Mouse (Mus musculus): Measurements from ENCODE around the gene Hlx. TPM values are rescaled to one million over a fixed set of nuclear protein-coding genes. Genes with fewer than 3 reads are reported as not detected.

Gene Hlx
- total RNA-seq (2018; cell fraction: chromatin; rRNA removed) = 10 to 100 TPM in 21 of 26 experiments, 1 to 10 TPM in 5; 6.4 to 26.8 (median 12.9) TPM
- 10 to 100 TPM; 21.1 to 79.3 (median 38.5) TPM for total RNA-seq (2018; cell fraction: cytosol; rRNA removed)
- total RNA-seq (2018; cell fraction: nucleus; rRNA removed) = 10 to 100 TPM; 14.3 to 54.2 (median 25.8) TPM
- 23.2 to 50.5 TPM (median 24.9 TPM) in 3 replicates for polyA plus RNA-seq (2018)

DNA sequence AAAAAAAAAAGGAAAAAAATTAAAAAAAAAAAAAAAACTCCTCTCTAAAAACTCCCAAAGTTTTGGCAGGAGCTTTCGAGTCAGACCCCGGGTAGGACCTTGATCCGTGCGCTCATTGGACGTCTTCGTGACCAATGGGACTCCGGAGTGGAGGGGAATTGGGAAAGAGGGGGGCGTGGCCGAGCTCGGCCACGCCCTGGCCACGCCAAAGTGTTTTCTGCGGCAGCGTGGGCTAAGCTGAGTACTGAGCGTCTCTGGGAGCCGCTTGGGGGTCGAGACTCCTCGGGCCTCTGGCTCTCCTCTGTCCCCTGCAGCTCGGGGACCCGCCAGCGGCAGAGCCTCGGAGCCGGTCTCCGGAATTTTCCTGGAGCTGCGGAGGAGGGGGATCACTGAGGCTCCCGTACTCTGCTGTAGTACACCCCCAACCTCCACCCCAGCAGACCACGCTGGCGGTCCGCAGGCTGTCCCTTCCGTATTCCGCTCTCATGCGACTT lies at the start of gene Hlx:
Gene Hlx, minus strand, starts transcription at position 64 of the 494 bp plus-strand sequence.
- Histone ChIP-seq H3K79me2 (ENCODE audit: inconsistent target) (peaks cover 34% of the 10 kb centered on the region), H3K27ac (peak within 1 kb of the TSS; percentile 92), H3K36me3 (ENCODE audit: inconsistent target) (peaks cover 9% of the 10 kb centered on the region), H3K4me3 (ENCODE audit: inconsistent target) (peak within 1 kb of the TSS; percentile 83)
- 2% methylated on average over 31 of the region's 32 CpGs for WGBS (ENCODE audit: missing documents)

DNA sequence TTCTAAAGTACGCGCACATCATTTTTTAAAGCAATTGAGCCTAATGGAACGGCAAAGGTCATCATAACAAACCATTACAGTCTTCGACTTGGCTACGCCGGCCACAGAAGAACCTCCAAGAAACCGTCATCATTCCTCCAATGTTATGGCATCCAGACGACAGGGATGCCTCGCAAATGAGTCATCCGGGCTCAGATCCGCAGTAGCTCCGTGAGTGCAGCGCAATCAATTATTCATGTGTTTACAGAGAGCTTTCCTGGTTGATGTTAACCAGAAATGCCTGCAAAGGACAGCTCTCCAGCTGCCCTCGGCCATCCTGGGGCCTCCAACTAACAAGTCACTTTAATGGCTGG lies 49.7 kb upstream of the Hlx start:
- no peak overlapping the region for H3K4me3 ChIP-seq (ENCODE audit: inconsistent target)
- no peak overlapping the region for H3K27ac ChIP-seq
- 85% methylated on average over 14 of the region's 14 CpGs for WGBS (ENCODE audit: missing documents)
- H3K36me3 ChIP-seq (ENCODE audit: inconsistent target) = no peaks in the 10 kb centered on the region
- H3K79me2 ChIP-seq (ENCODE audit: inconsistent target) = no peaks in the 10 kb centered on the region

DNA sequence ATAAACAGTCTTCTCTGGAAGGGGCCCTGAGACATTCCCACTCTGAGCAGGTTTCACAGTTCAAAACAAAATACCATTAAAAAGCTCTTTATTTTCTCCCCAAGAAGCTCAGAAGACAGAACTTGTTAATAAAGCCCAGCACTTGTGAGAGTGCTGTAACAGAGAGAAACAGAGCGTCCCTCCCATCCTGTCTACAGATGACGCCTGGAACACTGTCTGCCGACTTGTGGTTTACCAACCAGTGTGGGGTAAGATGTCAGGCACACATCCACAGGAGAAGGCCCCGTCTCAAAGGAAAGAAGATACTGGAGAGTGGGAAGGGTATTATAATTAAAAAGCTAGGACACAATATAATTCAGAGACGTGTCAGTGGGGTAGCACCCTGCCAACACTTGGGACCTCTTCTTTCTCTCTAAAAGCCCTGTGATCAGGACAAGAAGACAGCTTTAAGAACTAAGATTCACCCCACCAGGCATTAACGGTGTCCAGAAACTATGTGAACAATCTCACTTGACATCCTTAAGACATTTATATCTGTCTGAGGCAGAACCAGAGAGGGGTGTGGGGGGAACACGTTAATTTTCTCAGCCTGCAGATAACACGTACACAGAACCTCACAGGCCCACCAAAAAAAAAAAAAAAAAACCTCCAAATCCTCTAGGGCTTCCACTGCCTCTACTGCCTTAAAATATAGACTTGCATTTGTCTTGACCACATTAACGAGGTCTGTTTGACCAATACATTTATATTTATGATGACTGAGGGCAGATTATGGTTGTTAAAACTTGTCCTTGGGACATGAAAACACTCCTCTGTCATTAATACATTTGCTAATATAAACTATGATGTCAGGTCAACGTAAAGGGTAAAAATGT lies 49.1 kb upstream of the Hlx start:
- H3K27ac ChIP-seq = no peak overlapping the region
- no peak overlapping the region for H3K4me3 ChIP-seq (ENCODE audit: inconsistent target)
- WGBS (ENCODE audit: missing documents) = 67% methylated on average over 10 of the region's 10 CpGs
- H3K79me2 ChIP-seq (ENCODE audit: inconsistent target) = no peaks in the 10 kb centered on the region
- no peaks in the 10 kb centered on the region for H3K36me3 ChIP-seq (ENCODE audit: inconsistent target)

DNA sequence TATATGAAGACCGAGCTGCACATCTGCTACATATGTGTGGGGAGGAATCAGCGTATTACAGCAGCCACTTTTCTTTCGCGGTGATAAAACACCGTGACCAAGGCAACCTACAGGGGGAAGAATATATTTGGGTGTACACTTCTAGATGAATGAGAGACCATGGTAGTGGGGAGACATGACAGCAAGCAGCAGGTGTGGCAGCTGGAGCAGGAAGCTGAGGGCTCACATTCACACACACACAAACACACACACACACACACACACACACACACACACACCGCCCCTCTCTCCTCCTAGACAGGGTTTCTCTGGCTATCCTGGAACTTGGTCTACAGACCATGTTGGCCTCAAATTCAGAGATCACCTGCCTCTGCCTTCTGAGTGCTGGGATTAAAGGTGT lies 45.7 kb upstream of the Hlx start:
- 97% methylated on average over 6 of the region's 6 CpGs for WGBS (ENCODE audit: missing documents)
- H3K27ac ChIP-seq = no peak overlapping the region
- no peaks in the 10 kb centered on the region for H3K79me2 ChIP-seq (ENCODE audit: inconsistent target)
- no peaks in the 10 kb centered on the region for H3K36me3 ChIP-seq (ENCODE audit: inconsistent target)
- H3K4me3 ChIP-seq (ENCODE audit: inconsistent target) = no peak overlapping the region

DNA sequence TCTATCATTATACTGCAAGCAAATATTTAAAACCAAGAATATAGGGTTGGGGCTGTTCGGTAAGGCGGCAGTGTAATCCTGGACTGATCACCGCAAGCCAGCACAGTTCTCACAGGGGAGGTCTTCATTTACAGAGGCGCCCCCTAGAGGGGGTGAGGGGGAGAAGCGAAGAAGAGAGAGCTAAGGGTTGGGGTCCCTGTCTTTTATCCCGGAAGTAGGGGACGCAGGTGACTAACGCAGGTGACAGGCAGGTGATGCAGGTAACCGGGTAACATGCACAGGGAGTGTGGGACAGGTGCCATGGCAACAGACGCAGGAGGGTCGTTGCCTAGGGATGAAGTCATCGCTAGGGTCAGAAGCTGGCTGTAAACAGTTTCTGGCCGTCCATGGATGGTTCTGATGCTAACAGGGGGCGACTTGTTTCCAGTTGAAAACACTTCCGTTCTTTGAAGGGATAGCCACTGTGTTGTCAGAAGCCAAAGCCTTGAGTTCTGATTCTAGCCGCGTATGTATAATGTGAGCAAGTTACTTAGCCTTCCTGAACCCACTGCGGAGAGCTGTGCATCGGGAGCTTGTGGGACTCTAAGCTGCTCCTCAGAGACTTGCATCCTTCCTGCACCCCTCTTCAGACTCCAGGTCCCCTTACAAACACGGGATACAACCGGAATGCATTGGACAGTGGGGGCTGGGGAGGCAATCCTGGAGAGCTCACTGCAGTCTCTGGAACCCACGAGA lies 44.8 kb upstream of the Hlx start:
- H3K79me2 ChIP-seq (ENCODE audit: inconsistent target) = no peaks in the 10 kb centered on the region
- no peaks in the 10 kb centered on the region for H3K36me3 ChIP-seq (ENCODE audit: inconsistent target)
- H3K4me3 ChIP-seq (ENCODE audit: inconsistent target) = no peak overlapping the region
- no peak overlapping the region for H3K27ac ChIP-seq
- 47% methylated on average over 22 of the region's 22 CpGs for WGBS (ENCODE audit: missing documents)

DNA sequence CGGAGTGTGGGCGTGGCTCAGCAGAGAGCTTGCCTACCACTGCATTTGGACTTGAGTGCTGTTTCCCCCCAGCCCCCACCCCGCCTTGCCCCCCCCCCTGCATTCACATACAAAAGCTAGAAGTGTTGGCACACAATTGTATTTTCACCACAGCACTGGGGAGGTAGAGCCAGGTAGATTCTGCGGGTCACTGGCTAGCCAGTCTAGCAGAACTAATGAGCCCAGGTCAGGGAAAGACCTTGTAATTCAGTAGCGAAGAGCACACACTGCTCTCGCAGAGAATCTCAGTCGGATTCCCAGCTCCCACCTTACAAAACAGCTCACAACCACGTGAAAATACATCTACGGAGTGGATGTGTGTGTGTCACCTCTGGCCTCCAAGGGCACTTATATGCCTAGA lies 42.9 kb upstream of the Hlx start:
- Histone ChIP-seq H3K27ac (no peak overlapping the region), H3K36me3 (ENCODE audit: inconsistent target) (no peaks in the 10 kb centered on the region), H3K79me2 (ENCODE audit: inconsistent target) (no peaks in the 10 kb centered on the region), H3K4me3 (ENCODE audit: inconsistent target) (no peak overlapping the region)
- 78% methylated on average over 9 of the region's 9 CpGs for WGBS (ENCODE audit: missing documents)

DNA sequence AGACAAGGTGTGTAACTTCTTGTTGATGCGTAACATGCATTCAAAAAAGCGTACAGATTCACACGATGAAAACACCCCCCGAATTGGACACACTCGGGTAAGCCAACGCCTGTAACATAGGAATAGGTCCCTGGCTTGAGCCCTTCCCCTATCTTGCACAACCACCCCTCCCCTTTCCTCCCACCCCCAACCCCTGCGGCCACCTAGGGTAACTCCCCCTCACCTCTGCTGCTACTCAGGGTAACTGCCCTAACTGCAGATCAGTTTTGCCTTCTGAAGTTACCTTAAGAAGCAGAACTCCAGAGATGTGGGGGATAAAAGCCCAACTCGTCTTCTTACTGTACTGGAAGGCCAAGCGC lies 39.5 kb upstream of the Hlx start:
- WGBS (ENCODE audit: missing documents) = 21% methylated on average over 9 of the region's 9 CpGs
- H3K36me3 ChIP-seq (ENCODE audit: inconsistent target) = no peaks in the 10 kb centered on the region
- H3K27ac ChIP-seq = no peak overlapping the region
- no peak overlapping the region for H3K4me3 ChIP-seq (ENCODE audit: inconsistent target)
- H3K79me2 ChIP-seq (ENCODE audit: inconsistent target) = no peaks in the 10 kb centered on the region

DNA sequence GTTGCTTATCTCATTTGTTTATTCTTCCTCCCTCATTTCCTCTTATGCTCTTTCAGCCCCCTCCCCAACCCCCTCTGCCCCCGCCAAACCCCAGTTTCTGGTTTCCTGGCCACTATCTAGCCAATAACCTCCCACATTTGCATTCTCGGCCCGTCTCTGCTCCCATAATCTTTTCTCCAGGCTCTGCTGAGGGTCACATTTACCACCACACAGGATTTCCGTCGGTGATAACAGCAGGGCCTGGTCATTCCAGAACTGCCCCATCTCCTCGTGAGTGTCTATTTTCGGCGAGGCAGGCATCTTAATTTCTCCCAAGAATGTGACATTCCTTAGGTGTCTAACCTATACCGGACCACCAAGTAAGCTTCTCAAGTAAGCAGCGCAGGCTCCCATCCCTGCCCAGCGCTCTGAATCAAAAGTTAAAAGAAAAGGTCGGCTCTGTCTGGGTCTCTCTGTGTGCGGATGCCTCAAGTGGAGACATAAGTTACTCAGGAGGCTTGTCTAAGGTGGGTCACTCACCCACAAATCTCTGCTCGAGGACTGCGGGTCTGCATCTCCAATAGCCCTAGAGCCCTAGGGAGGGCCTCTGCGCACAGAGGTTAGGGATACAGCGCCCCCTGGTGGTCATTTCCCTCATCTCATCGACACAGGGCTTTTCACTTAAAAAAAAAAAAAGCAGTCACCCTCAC lies 38.9 kb upstream of the Hlx start:
- 12% methylated on average over 18 of the region's 18 CpGs for WGBS (ENCODE audit: missing documents)
- Histone ChIP-seq H3K4me3 (ENCODE audit: inconsistent target) (no peak overlapping the region), H3K79me2 (ENCODE audit: inconsistent target) (no peaks in the 10 kb centered on the region), H3K36me3 (ENCODE audit: inconsistent target) (no peaks in the 10 kb centered on the region), H3K27ac (no peak overlapping the region)

DNA sequence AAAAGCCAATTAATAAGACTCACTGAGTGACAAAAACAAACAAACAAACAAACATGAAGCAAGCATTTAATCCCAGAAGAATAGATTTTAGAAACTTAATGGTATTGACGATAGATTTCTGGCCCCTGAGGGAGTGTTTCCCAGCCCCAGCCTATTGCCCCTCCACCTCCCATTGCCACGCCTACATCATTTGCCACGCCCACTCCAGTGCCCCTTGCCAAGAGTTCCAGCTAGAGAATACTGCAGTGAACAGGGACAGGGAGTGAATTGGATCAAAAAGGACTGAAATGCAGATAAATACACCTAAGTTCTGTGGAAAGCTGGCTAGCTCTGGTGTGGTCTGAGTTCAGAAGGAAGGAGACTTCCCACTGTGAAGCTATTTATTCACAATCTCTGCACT lies 31.4 kb upstream of the Hlx start:
- Histone ChIP-seq H3K4me3 (ENCODE audit: inconsistent target) (no peak overlapping the region), H3K27ac (no peak overlapping the region), H3K79me2 (ENCODE audit: inconsistent target) (no peaks in the 10 kb centered on the region), H3K36me3 (ENCODE audit: inconsistent target) (no peaks in the 10 kb centered on the region)
- WGBS (ENCODE audit: missing documents) = 96% methylated on average over 3 of the region's 3 CpGs

DNA sequence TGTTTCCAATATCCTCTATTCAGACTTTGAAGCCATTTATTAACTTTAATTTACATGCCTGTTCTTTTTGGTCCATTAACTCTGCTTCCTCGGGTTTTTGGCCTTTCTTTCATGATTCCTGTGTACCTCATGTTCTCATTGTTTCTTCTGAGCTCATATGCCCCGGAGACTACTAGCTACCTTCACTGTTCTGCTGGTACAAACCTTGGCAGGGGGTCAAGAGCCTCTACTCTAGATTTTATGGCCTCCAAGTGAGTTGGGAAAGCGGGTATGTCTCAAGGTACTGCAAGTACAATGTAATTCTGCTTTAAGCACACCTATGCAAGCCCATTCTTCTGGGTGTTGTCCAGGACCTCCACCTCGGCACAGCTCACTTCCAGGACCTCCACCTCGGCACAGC lies 30.5 kb upstream of the Hlx start:
- WGBS (ENCODE audit: missing documents) = 65% methylated on average over 4 of the region's 5 CpGs
- H3K79me2 ChIP-seq (ENCODE audit: inconsistent target) = no peaks in the 10 kb centered on the region

DNA sequence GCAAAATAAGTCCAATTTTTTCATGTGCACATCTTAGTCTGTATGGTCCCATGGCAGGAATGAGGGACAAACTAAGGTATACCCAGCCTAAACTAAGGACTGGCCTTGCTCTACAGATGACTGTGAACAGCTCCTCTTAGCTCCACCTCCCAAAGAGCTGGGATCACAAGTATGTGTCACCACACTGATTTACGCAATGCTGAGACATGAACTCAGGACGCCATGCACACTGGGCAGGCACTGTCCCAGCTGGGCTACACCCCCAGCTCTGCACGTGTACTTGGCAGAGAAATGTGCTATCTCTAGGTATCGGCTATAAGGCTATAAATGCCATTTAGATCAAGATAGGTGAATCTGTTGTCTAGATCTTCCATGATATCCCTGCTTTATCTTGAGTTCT lies 29.6 kb upstream of the Hlx start:
- Histone ChIP-seq H3K79me2 (ENCODE audit: inconsistent target) (no peaks in the 10 kb centered on the region), H3K4me3 (ENCODE audit: inconsistent target) (no peak overlapping the region), H3K36me3 (ENCODE audit: inconsistent target) (no peaks in the 10 kb centered on the region), H3K27ac (no peak overlapping the region)
- 75% methylated on average over 4 of the region's 4 CpGs for WGBS (ENCODE audit: missing documents)

More for the DNA sequence above, 30.5 kb upstream of the Hlx start:
- H3K27ac ChIP-seq = no peak overlapping the region
- H3K4me3 ChIP-seq (ENCODE audit: inconsistent target) = no peak overlapping the region
- H3K36me3 ChIP-seq (ENCODE audit: inconsistent target) = no peaks in the 10 kb centered on the region

DNA sequence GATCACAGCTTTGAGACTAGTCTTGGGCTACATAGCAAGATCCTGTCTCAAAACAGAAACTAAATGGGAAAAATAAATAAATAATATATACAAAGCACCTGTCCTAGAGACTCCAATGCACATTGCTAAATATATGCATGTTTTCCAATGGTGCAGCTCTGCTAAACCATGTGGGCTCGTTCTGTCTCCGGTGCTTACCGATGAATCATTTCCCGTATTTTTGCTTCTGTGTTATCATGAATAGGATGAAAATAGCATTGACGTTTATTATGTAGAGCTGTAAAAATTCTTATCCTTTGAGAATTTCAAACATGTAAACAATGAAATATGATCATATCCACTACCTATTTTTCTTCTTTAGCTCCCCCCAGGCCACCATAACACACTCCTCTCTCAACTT lies 20.3 kb upstream of the Hlx start:
- whole genome bisulfite sequencing (ENCODE audit: missing documents) = 82% methylated on average over 5 of the region's 5 CpGs
- Histone ChIP-seq H3K27ac (no peak overlapping the region), H3K36me3 (ENCODE audit: inconsistent target) (no peaks in the 10 kb centered on the region), H3K4me3 (ENCODE audit: inconsistent target) (no peak overlapping the region), H3K79me2 (ENCODE audit: inconsistent target) (no peaks in the 10 kb centered on the region)

DNA sequence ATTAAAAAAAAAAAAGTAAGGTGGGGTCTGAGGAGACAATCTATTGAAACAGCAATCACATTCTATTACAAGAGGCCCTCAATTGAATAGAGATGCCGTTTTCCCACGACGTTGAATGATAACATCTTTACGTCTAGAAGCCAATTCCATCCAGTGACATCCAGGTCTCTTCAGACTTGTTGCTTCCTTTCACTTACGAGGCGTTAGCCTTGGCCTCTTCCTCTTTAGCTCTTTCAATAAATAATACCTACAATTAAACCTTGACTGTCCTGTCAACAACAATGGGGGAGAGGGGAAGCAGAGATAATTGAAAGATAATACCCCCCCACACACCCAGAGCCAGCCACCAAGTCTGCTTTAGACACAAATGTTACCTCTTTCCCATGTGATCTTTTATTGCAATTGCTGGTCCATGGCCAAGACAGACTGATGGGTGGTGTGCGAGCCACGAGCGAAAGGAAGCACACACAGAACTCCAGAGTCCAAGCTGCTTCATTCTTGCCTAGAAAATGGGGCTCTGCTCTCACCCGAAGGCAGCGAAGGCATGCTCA lies 17.8 kb upstream of the Hlx start:
- H3K4me3 ChIP-seq (ENCODE audit: inconsistent target) = no peak overlapping the region
- H3K27ac ChIP-seq = no peak overlapping the region
- 76% methylated on average over 11 of the region's 11 CpGs for WGBS (ENCODE audit: missing documents)
- H3K79me2 ChIP-seq (ENCODE audit: inconsistent target) = no peaks in the 10 kb centered on the region
- no peaks in the 10 kb centered on the region for H3K36me3 ChIP-seq (ENCODE audit: inconsistent target)

DNA sequence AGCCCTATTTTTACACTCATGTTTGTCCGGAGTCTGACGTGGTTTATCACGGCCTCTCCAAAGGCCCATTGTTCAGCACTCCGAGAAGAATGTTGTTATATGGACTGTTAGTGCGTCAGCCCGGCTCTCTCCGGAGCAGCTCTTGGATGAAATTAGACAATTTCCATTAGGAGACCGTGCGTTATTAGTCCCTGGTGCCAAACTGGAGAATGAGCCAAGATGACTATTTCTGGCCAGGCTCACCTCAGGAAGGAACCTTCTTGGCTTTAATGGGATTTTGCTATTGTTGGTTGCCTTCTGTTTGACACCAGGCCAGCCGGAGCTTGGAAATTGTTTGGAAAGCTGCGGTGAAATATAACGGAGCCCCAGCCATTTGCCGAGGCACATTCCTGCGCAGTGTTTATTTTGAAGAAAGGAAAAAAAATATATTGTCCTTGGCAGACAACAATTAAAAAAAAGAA lies 16.3 kb upstream of the Hlx start:
- H3K4me3 ChIP-seq (ENCODE audit: inconsistent target) = no peak overlapping the region
- WGBS (ENCODE audit: missing documents) = 73% methylated on average over 14 of the region's 14 CpGs

More for the DNA sequence above, 16.3 kb upstream of the Hlx start:
- Histone ChIP-seq H3K79me2 (ENCODE audit: inconsistent target) (no peaks in the 10 kb centered on the region), H3K27ac (no peak overlapping the region), H3K36me3 (ENCODE audit: inconsistent target) (no peaks in the 10 kb centered on the region)
